Comparison of ENCODE assay signal across 8 mouse cellular contexts in genomic region chr11:17212141-17212495, GRCm38 (mm10). TPM values are rescaled to one million over a fixed set of nuclear protein-coding genes. Genes with fewer than 3 reads are reported as not detected.
DNase-seq lines count a peak whose midpoint lies in the region; ATAC-seq and TF ChIP-seq lines count a peak whose summit lies in the region.

No protein-coding gene starts in this region.

- no peaks in the 10 kb centered on the region for H3K9me3 ChIP-seq in forebrain, embryonic 12.5 days
- no peaks in the 10 kb centered on the region for H3K9me3 ChIP-seq in liver, embryonic 15.5 days (replicated peaks)
- H3K9me3 ChIP-seq in stomach, postnatal 0 days (ENCODE audit: control insufficient read depth, low read length): no peaks in the 10 kb centered on the region

- DNase-seq in heart, adult 2 months: no peak
- DNase-seq in heart, postnatal 4 days: no peak
- DNase-seq in stomach, postnatal 0 days (ENCODE audit: low spot score): no peak
- DNase-seq in kidney, postnatal 25 days: no peak

- peak overlapping the region; percentile 100 for H3K27ac ChIP-seq in heart, adult 2 months
- H3K27ac ChIP-seq in forebrain, embryonic 12.5 days: peak overlapping the region; percentile 80; the same call in 1 of the 2 replicates
- H3K27ac ChIP-seq in liver, embryonic 15.5 days (replicated peaks): peak overlapping the region; percentile 85
- peak overlapping the region; percentile 83 for H3K27ac ChIP-seq in stomach, postnatal 0 days (replicated peaks)

- no peak for TF ChIP-seq POLR2A in heart, adult 2 months (IDR thresholded peaks at IDR 0.05; ENCODE audit: insufficient read depth, low read depth, low read length)

- H3K27me3 ChIP-seq in heart, adult 2 months (ENCODE audit: control insufficient read depth, insufficient read depth, low read length): no peaks in the 10 kb centered on the region
- H3K27me3 ChIP-seq in forebrain, embryonic 12.5 days: no peaks in the 10 kb centered on the region
- no peaks in the 10 kb centered on the region for H3K27me3 ChIP-seq in liver, embryonic 15.5 days
- no peaks in the 10 kb centered on the region for H3K27me3 ChIP-seq in stomach, postnatal 0 days (ENCODE audit: control insufficient read depth, insufficient read depth, low read length)

- H3K36me3 ChIP-seq in heart, adult 2 months (ENCODE audit: control insufficient read depth, insufficient read depth, low read length): no peaks in the 10 kb centered on the region; the same call in 1 of the 2 replicates
- H3K36me3 ChIP-seq in forebrain, embryonic 12.5 days (replicated peaks): peaks cover 15% of the 10 kb centered on the region
- H3K36me3 ChIP-seq in liver, embryonic 15.5 days (replicated peaks): peaks cover 13% of the 10 kb centered on the region
- no peaks in the 10 kb centered on the region for H3K36me3 ChIP-seq in stomach, postnatal 0 days (ENCODE audit: control insufficient read depth, insufficient read depth, low read length)

- intact Hi-C loops in heart, adult 2 months (cut with DNase I): loop anchor here (5.0 kb wide), 2 partner anchors 45 to 260 kb away; partner anchors contain the start of genes C1d and Fbxo48

- H3K4me2 ChIP-seq in forebrain, embryonic 12.5 days: peak overlapping the region; percentile 74
- H3K4me2 ChIP-seq in liver, embryonic 15.5 days: peak overlapping the region; percentile 88
- peak overlapping the region; percentile 71 for H3K4me2 ChIP-seq in stomach, postnatal 0 days (replicated peaks; ENCODE audit: low read depth)

- peak; percentile 12 for ATAC-seq in CD4-positive, CD25-positive, alpha-beta regulatory T cell, adult 4 months
- no peak for ATAC-seq in forebrain, embryonic 12.5 days (ENCODE audit: low FRiP score)
- no peak for ATAC-seq in liver, embryonic 15.5 days (ENCODE audit: insufficient read depth)
- ATAC-seq in stomach, postnatal 0 days (ENCODE audit: low FRiP score, low TSS enrichment): no peak
- ATAC-seq in erythroid progenitor cell, adult 5-6 weeks (replicated peaks; ENCODE audit: low FRiP score, poor library complexity, severe bottlenecking): no peak; the same call in 1 of the 2 replicates

- TF ChIP-seq EP300 in heart, adult 2 months (IDR thresholded peaks at IDR 0.05; ENCODE audit: insufficient read depth, low read depth, low read length): no peak
- TF ChIP-seq EP300 in stomach, postnatal 0 days (optimal IDR thresholded peaks at IDR 0.05): no peak

- WGBS in heart, adult 2 months: under 1% methylated on average over 10 of the region's 10 CpGs
- WGBS in forebrain, embryonic 12.5 days: 3% methylated on average over 10 of the region's 10 CpGs
- WGBS in liver, embryonic 15.5 days (ENCODE audit: insufficient replicate concordance): under 1% methylated on average over 10 of the region's 10 CpGs
- WGBS in stomach, postnatal 0 days: 3% methylated on average over 10 of the region's 10 CpGs

- peak overlapping the region; percentile 94 for H3K4me3 ChIP-seq in heart, adult 2 months
- H3K4me3 ChIP-seq in forebrain, embryonic 12.5 days (replicated peaks): peak overlapping the region; percentile 84
- H3K4me3 ChIP-seq in liver, embryonic 15.5 days (replicated peaks): peak overlapping the region; percentile 86
- peak overlapping the region; percentile 90 for H3K4me3 ChIP-seq in stomach, postnatal 0 days (ENCODE audit: low read depth, low read length)

- no peak for TF ChIP-seq CTCF in heart, adult 2 months (IDR thresholded peaks at IDR 0.05)
- no peak for TF ChIP-seq CTCF in stomach, postnatal 0 days (IDR thresholded peaks at IDR 0.05; ENCODE audit: low read depth)

- H3K4me1 ChIP-seq in heart, adult 2 months (ENCODE audit: control insufficient read depth, insufficient read depth, low read length): peaks cover 1% of the 10 kb centered on the region; the same call in 1 of the 2 replicates
- H3K4me1 ChIP-seq in forebrain, embryonic 12.5 days: peaks cover 24% of the 10 kb centered on the region
- H3K4me1 ChIP-seq in liver, embryonic 15.5 days (replicated peaks): peaks cover 25% of the 10 kb centered on the region
- no peaks in the 10 kb centered on the region; the same call in none of the 2 replicates for H3K4me1 ChIP-seq in stomach, postnatal 0 days (replicated peaks; ENCODE audit: control insufficient read depth, insufficient read depth)

- H3K9ac ChIP-seq in heart, adult 2 months (ENCODE audit: low read depth, low read length): peak overlapping the region; percentile 66
- H3K9ac ChIP-seq in forebrain, embryonic 12.5 days: peak overlapping the region; percentile 77
- H3K9ac ChIP-seq in liver, embryonic 15.5 days: peak overlapping the region; percentile 77
- peak overlapping the region; percentile 85 for H3K9ac ChIP-seq in stomach, postnatal 0 days (ENCODE audit: low read length)

- H3K79me2 ChIP-seq in heart, adult 2 months (replicated peaks; ENCODE audit: control insufficient read depth, insufficient read depth, low read length): no peaks in the 10 kb centered on the region

RNA-seq across cellular contexts. Expression of gene Pno1, which starts 0.8 kb away (rescaled TPM):
- 10 to 100 TPM; 30.2 to 35.7 TPM for total RNA-seq in heart, adult 2 months (2021)
- polyA plus RNA-seq in heart, adult 2 months (2012; rRNA removed): 6.0 and 9.2 TPM in 2 replicates
- 10 to 100 TPM; 33.2 to 35.8 TPM for total RNA-seq in heart, postnatal 4 days (2021)
- polyA plus RNA-seq in CD4-positive, CD25-positive, alpha-beta regulatory T cell, adult 4 months (2017; shearing (Covaris generic)): 10 to 100 TPM; 24.1 to 28.6 TPM
- 68.3 and 73.2 TPM in 2 replicates for polyA plus RNA-seq in forebrain, embryonic 12.5 days (2016; fragmentation: Nextera tagmentation; extraction: Ambion mirVana)
- polyA plus RNA-seq in liver, embryonic 15.5 days (2015; fragmentation: Nextera tagmentation; extraction: Ambion mirVana): 29.3 and 34.1 TPM in 2 replicates
- 60.4 and 61.2 TPM in 2 replicates for polyA plus RNA-seq in stomach, postnatal 0 days (2015; fragmentation: Nextera tagmentation; extraction: Ambion mirVana)
- 9.2 and 11.5 TPM in 2 replicates for total RNA-seq in erythroid progenitor cell, adult 5-6 weeks (2015; ENCODE audit: low replicate concordance)
- total RNA-seq in erythroid progenitor cell, adult 5-6 weeks (2017; ENCODE audit: low replicate concordance): 6.4 and 9.6 TPM in 2 replicates

RNA-seq across cellular contexts. Expression of gene Wdr92, which starts 30.2 kb away (rescaled TPM):
- total RNA-seq in heart, adult 2 months (2021): 10 to 100 TPM; 11.0 to 11.4 TPM
- 7.8 and 10.3 TPM in 2 replicates for polyA plus RNA-seq in heart, adult 2 months (2012; rRNA removed)
- total RNA-seq in heart, postnatal 4 days (2021): 1 to 10 TPM; 7.4 to 8.5 TPM
- 10 to 100 TPM; 24.7 to 29.2 TPM for polyA plus RNA-seq in CD4-positive, CD25-positive, alpha-beta regulatory T cell, adult 4 months (2017; shearing (Covaris generic))
- 21.9 and 22.3 TPM in 2 replicates for polyA plus RNA-seq in forebrain, embryonic 12.5 days (2016; fragmentation: Nextera tagmentation; extraction: Ambion mirVana)
- polyA plus RNA-seq in liver, embryonic 15.5 days (2015; fragmentation: Nextera tagmentation; extraction: Ambion mirVana): 9.8 and 10.6 TPM in 2 replicates
- 16.2 and 16.6 TPM in 2 replicates for polyA plus RNA-seq in stomach, postnatal 0 days (2015; fragmentation: Nextera tagmentation; extraction: Ambion mirVana)
- total RNA-seq in erythroid progenitor cell, adult 5-6 weeks (2015; ENCODE audit: low replicate concordance): 10.5 and 13.3 TPM in 2 replicates
- total RNA-seq in erythroid progenitor cell, adult 5-6 weeks (2017; ENCODE audit: low replicate concordance): 4.7 and 8.2 TPM in 2 replicates

RNA-seq across cellular contexts. Expression of gene C1d, which starts 45.3 kb away (rescaled TPM):
- 10 to 100 TPM; 32.1 to 34.3 TPM for total RNA-seq in heart, adult 2 months (2021)
- 22.7 and 25.6 TPM in 2 replicates for polyA plus RNA-seq in heart, adult 2 months (2012; rRNA removed)
- total RNA-seq in heart, postnatal 4 days (2021): 10 to 100 TPM; 38.8 to 45.1 TPM
- polyA plus RNA-seq in CD4-positive, CD25-positive, alpha-beta regulatory T cell, adult 4 months (2017; shearing (Covaris generic)): 10 to 100 TPM; 82.5 to 91.2 TPM
- 99.0 and 99.7 TPM in 2 replicates for polyA plus RNA-seq in forebrain, embryonic 12.5 days (2016; fragmentation: Nextera tagmentation; extraction: Ambion mirVana)
- 36.1 and 38.4 TPM in 2 replicates for polyA plus RNA-seq in liver, embryonic 15.5 days (2015; fragmentation: Nextera tagmentation; extraction: Ambion mirVana)
- 85.7 and 89.1 TPM in 2 replicates for polyA plus RNA-seq in stomach, postnatal 0 days (2015; fragmentation: Nextera tagmentation; extraction: Ambion mirVana)
- total RNA-seq in erythroid progenitor cell, adult 5-6 weeks (2015; ENCODE audit: low replicate concordance): 18.9 and 25.2 TPM in 2 replicates
- 21.1 and 44.2 TPM in 2 replicates for total RNA-seq in erythroid progenitor cell, adult 5-6 weeks (2017; ENCODE audit: low replicate concordance)

RNA-seq across cellular contexts. Expression of gene Ppp3r1, which starts 53.1 kb away (rescaled TPM):
- 10 to 100 TPM; 58.2 to 68.3 TPM for total RNA-seq in heart, adult 2 months (2021)
- 24.4 and 39.3 TPM in 2 replicates for polyA plus RNA-seq in heart, adult 2 months (2012; rRNA removed)
- total RNA-seq in heart, postnatal 4 days (2021): 10 to 100 TPM; 78.9 to 79.6 TPM
- 10 to 100 TPM; 13.9 to 18.9 TPM for polyA plus RNA-seq in CD4-positive, CD25-positive, alpha-beta regulatory T cell, adult 4 months (2017; shearing (Covaris generic))
- polyA plus RNA-seq in forebrain, embryonic 12.5 days (2016; fragmentation: Nextera tagmentation; extraction: Ambion mirVana): 113 and 117 TPM in 2 replicates
- polyA plus RNA-seq in liver, embryonic 15.5 days (2015; fragmentation: Nextera tagmentation; extraction: Ambion mirVana): 27.1 and 31.0 TPM in 2 replicates
- 76.9 and 77.9 TPM in 2 replicates for polyA plus RNA-seq in stomach, postnatal 0 days (2015; fragmentation: Nextera tagmentation; extraction: Ambion mirVana)
- total RNA-seq in erythroid progenitor cell, adult 5-6 weeks (2015; ENCODE audit: low replicate concordance): 26.0 and 28.1 TPM in 2 replicates
- 20.2 and 20.4 TPM in 2 replicates for total RNA-seq in erythroid progenitor cell, adult 5-6 weeks (2017; ENCODE audit: low replicate concordance)
